Mouse (Mus musculus) liver, embryonic 16.5 days (tissue): ENCODE results near the gene Dnm3. TPM values are rescaled to one million over a fixed set of nuclear protein-coding genes. Genes with fewer than 3 reads are reported as not detected.

Experiments
- ATAC-seq: fragments of 200-750 bp; cut with Nextera tagmentation; 2 replicates; pipeline ENCODE4 v1.8.0; 2017; ENCODE audit warnings: low read depth, mild to moderate bottlenecking, moderate number of reproducible peaks, moderate library complexity
- H3K27ac ChIP-seq: fragments of 300-500 bp; sonication (generic); 2 replicates; pipeline ENCODE4 v1.5.1; 2014; ENCODE audit warnings: mild to moderate bottlenecking, low read length
- H3K27me3 ChIP-seq: fragments of 300-500 bp; sonication (generic); 2 replicates; pipeline ENCODE4 v1.6.1; 2014; ENCODE audit warnings: low read depth, low read length, mixed read lengths; ENCODE audit not compliant: control insufficient read depth, insufficient read depth
- H3K36me3 ChIP-seq: fragments of 300-500 bp; sonication (generic); 2 replicates; pipeline ENCODE4 v1.6.1; 2014; ENCODE audit warnings: mild to moderate bottlenecking; ENCODE audit not compliant: control insufficient read depth, insufficient read depth
- H3K4me1 ChIP-seq: fragments of 300-500 bp; sonication (generic); 2 replicates; pipeline ENCODE4 v1.6.1; 2014; ENCODE audit warnings: low read depth, low read length, mixed read lengths; ENCODE audit not compliant: control insufficient read depth
- H3K4me2 ChIP-seq: fragments of 300-500 bp; sonication (generic); 2 replicates; pipeline ENCODE4 v1.6.1; 2014; ENCODE audit warnings: low read depth, low read length, mixed read lengths
- H3K4me3 ChIP-seq: fragments of 300-500 bp; sonication (generic); 2 replicates; pipeline ENCODE4 v1.5.1; 2014; ENCODE audit warnings: low read depth, mild to moderate bottlenecking, low read length
- H3K9ac ChIP-seq: fragments of 300-500 bp; sonication (generic); 2 replicates; pipeline ENCODE4 v1.6.1; 2014; ENCODE audit warnings: low read depth, low read length
- H3K9me3 ChIP-seq: fragments of 300-500 bp; sonication (generic); replicated peaks from 2 replicates; pipeline ENCODE4 v1.6.1; 2016; ENCODE audit warnings: low read length; ENCODE audit not compliant: control insufficient read depth
- WGBS: fragments of 180-500 bp; shearing (Covaris S2); extraction: QIAGEN DNeasy Blood & Tissue Kit; methylation state at CpG from one replicate; pipeline ENCODE4 v1.1.7; 2014; ENCODE audit not compliant: insufficient replicate concordance; 5-methylcytosine and 5-hydroxymethylcytosine counted together
- polyA plus RNA-seq: library from polyadenylated mRNA; unstranded; fragments of >200 nt; fragmentation: Nextera tagmentation; extraction: Ambion mirVana; gene quantifications from 2 replicates; pipeline ENCODE4 v1.2.1, GENCODE M21; 2015

Gene Dnm3
- polyA plus RNA-seq, 1 experiment from 2014 or later = 1.5 TPM

- Histone ChIP-seq H3K36me3 (no peaks in the 10 kb centered on the region), H3K9ac (no peak overlapping the region), H3K27ac (no peak overlapping the region), H3K4me3 (no peak overlapping the region), H3K4me1 (no peaks in the 10 kb centered on the region), H3K4me2 (no peak overlapping the region), H3K27me3 (no peaks in the 10 kb centered on the region), H3K9me3 (no peaks in the 10 kb centered on the region)
- 40% methylated on average over 5 of the region's 5 CpGs for WGBS
- ATAC-seq = no peak
These were observed 222.9 kb downstream of the Dnm3 start for GRCm38 (mm10) chr1:162254944-162255343.

DNA sequence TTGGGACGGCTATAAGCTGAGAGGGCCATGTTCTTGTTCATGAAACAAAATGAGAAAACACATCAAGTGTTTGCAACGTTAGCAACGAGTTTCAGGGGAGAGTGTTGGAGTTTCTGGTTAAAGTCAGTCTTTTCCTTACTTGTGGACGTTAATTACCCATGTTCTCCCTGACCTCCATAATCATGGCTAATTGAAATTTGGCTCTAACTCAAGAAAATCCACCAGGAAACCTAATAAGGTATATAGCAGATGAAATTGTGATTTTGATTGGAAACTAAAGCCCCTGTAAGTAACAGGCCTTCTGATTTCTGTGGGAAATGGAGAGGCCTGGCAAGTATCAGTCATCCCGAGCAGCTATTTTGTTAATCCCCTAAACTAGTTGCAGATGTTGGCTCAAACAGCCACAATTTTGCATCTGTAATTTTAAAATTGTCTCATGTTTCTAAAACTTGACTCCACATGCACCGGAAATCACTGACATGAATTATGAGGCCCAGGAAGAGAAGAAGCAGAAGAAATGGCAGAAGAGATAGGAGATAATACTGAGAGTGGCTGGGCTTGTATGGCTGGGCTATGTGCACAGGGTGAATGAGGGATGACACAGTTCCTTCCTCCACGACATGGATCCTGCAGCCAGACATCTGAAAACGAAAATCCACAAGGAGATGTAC, 223.7 kb downstream of the Dnm3 start:
- no peak overlapping the region for H3K4me3 ChIP-seq
- H3K27me3 ChIP-seq = no peaks in the 10 kb centered on the region
- no peaks in the 10 kb centered on the region for H3K36me3 ChIP-seq
- peak; percentile 47; the same call in 1 of the 2 replicates for ATAC-seq
- no peak overlapping the region for H3K9ac ChIP-seq
- H3K4me1 ChIP-seq = no peaks in the 10 kb centered on the region
- H3K4me2 ChIP-seq = no peak overlapping the region
- 31% methylated on average over 8 of the region's 8 CpGs for WGBS
- H3K27ac ChIP-seq = no peak overlapping the region
- no peaks in the 10 kb centered on the region for H3K9me3 ChIP-seq

DNA sequence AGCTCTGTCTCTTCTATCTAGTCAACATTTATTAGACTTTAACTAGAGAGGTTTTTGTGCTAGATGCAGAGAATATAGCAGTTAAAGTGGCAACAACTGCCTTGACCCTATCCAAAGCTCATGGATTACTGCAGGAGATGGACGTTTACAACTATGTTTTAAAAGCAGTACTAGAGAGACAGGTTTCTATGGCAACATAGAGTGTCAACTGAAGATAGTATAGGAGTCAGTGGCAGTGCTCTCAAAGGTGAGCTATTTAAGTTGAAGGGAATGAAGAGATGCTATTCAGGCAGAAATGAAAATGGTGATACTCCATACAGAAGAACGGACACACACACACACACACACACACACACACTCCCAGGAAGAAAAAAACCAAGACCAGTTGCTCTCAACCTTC, 225.0 kb downstream of the Dnm3 start:
- H3K9ac ChIP-seq = no peak overlapping the region
- ATAC-seq = no peak
- H3K36me3 ChIP-seq = no peaks in the 10 kb centered on the region
- no peaks in the 10 kb centered on the region for H3K27me3 ChIP-seq
- no peak overlapping the region for H3K4me2 ChIP-seq
- no peaks in the 10 kb centered on the region for H3K4me1 ChIP-seq
- H3K9me3 ChIP-seq = no peaks in the 10 kb centered on the region
- no peak overlapping the region for H3K27ac ChIP-seq
- H3K4me3 ChIP-seq = no peak overlapping the region
- 42% methylated on average over 2 of the region's 2 CpGs for WGBS

GRCm38 (mm10) chr1:162247216-162247615, 230.6 kb downstream of the Dnm3 start:
- Histone ChIP-seq H3K9me3 (no peaks in the 10 kb centered on the region), H3K4me1 (no peaks in the 10 kb centered on the region), H3K27ac (no peak overlapping the region), H3K36me3 (no peaks in the 10 kb centered on the region), H3K4me3 (no peak overlapping the region), H3K9ac (no peak overlapping the region), H3K27me3 (no peaks in the 10 kb centered on the region), H3K4me2 (no peak overlapping the region)
- ATAC-seq = peak; percentile 41; the same call in 1 of the 2 replicates
- 66% methylated on average over 5 of the region's 5 CpGs for WGBS

DNA sequence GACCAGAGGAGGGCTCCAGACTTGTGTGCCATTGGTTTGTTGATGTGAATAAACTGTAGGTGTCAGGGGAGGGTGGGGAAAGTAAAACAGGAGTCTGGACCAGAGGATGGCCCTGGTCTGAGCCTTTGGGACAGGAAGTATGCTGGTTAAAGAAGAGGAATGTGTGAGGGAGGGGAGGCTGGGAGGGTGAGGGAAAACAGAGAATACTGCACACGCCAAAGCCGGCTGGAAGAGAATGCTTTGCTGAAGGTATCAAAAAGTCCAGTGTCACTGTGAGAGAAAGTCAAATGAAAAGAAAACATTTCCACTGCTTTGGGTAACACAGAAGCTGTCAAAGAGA, 234.2 kb downstream of the Dnm3 start:
- Histone ChIP-seq H3K4me2 (no peak overlapping the region), H3K9me3 (no peaks in the 10 kb centered on the region), H3K4me1 (no peaks in the 10 kb centered on the region), H3K27me3 (no peaks in the 10 kb centered on the region), H3K9ac (no peak overlapping the region), H3K4me3 (no peak overlapping the region), H3K36me3 (no peaks in the 10 kb centered on the region), H3K27ac (no peak overlapping the region)
- 59% methylated on average over 2 of the region's 2 CpGs for WGBS
- ATAC-seq = no peak

- WGBS = 59% methylated on average over 7 of the region's 7 CpGs
These were observed 234.7 kb downstream of the Dnm3 start for GRCm38 (mm10) chr1:162242980-162243650.

GRCm38 (mm10) chr1:162240720-162241119, 237.1 kb downstream of the Dnm3 start:
- no peak for ATAC-seq
- no peak overlapping the region for H3K4me3 ChIP-seq
- H3K9ac ChIP-seq = no peak overlapping the region
- H3K27me3 ChIP-seq = no peaks in the 10 kb centered on the region
- H3K4me1 ChIP-seq = no peaks in the 10 kb centered on the region
- no peak overlapping the region for H3K27ac ChIP-seq
- H3K9me3 ChIP-seq = no peaks in the 10 kb centered on the region
- no peaks in the 10 kb centered on the region for H3K36me3 ChIP-seq
- WGBS = 47% methylated on average over 4 of the region's 4 CpGs
- H3K4me2 ChIP-seq = no peak overlapping the region

More at GRCm38 (mm10) chr1:162242980-162243650, 234.7 kb downstream of the Dnm3 start:
- no peaks in the 10 kb centered on the region for H3K36me3 ChIP-seq
- H3K9me3 ChIP-seq = no peaks in the 10 kb centered on the region
- no peak overlapping the region for H3K9ac ChIP-seq
- no peaks in the 10 kb centered on the region for H3K27me3 ChIP-seq
- H3K4me1 ChIP-seq = no peaks in the 10 kb centered on the region
- no peak for ATAC-seq
- H3K27ac ChIP-seq = no peak overlapping the region
- H3K4me2 ChIP-seq = no peak overlapping the region
- no peak overlapping the region for H3K4me3 ChIP-seq

GRCm38 (mm10) chr1:162238646-162239045, 239.2 kb downstream of the Dnm3 start:
- no peak overlapping the region for H3K27ac ChIP-seq
- no peak overlapping the region for H3K4me2 ChIP-seq
- H3K4me1 ChIP-seq = no peaks in the 10 kb centered on the region
- whole genome bisulfite sequencing = 36% methylated on average over 3 of the region's 3 CpGs
- H3K9me3 ChIP-seq = no peaks in the 10 kb centered on the region
- no peaks in the 10 kb centered on the region for H3K27me3 ChIP-seq
- no peak overlapping the region for H3K4me3 ChIP-seq
- ATAC-seq = no peak
- H3K36me3 ChIP-seq = no peaks in the 10 kb centered on the region
- H3K9ac ChIP-seq = no peak overlapping the region

- no peaks in the 10 kb centered on the region for H3K36me3 ChIP-seq
- WGBS = 68% methylated on average over 7 of the region's 7 CpGs
- no peak overlapping the region for H3K4me2 ChIP-seq
- no peaks in the 10 kb centered on the region for H3K27me3 ChIP-seq
- no peak overlapping the region for H3K27ac ChIP-seq
- H3K9me3 ChIP-seq = no peaks in the 10 kb centered on the region
- H3K4me3 ChIP-seq = no peak overlapping the region
- H3K9ac ChIP-seq = no peak overlapping the region
- H3K4me1 ChIP-seq = no peaks in the 10 kb centered on the region
- no peak for ATAC-seq
These were observed 241.1 kb downstream of the Dnm3 start for GRCm38 (mm10) chr1:162236624-162237159.
